Mouse (Mus musculus) liver, adult (tissue): Measurements from ENCODE around the gene Fnbp4.

ENCODE experiments used
- GATA4 ChIP-seq: IDR thresholded peaks from 2 replicates; pipeline ENCODE4 v1.6.1; 2014; ENCODE audit warnings: mild to moderate bottlenecking, low read length; ENCODE audit not compliant: insufficient replicate concordance

Gene Fnbp4

DNA sequence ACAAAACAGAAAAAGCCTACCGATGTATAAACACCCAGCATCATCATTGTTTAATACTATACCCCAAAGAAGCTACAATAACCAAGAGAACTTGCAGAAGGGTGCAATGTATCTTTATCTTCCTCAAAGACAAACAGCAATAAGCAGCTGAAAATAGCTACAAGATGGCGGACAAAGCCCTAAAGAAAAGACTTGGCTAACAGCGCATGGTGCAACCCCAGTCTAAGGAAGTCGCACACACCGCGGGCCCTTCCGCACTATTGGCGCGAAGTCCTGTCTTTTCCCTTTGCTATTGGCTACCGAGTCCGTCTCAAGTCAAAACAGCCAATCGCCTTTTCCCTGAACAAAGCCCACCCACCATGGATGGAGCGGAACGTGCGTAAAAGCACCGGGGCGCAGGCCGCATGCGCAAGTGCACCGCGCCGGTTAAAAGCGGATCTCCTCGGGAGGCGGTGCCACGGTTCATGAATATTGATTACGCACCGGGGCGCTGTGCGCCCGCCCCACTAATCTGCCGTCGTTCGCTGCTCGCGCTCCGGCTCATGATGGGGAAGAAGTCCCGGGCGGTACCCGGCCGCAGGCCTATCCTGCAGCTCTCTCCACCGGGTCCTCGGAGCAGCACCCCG lies at the start of gene Fnbp4:
Gene Fnbp4, plus strand, starts transcription at position 318 of the 626 bp plus-strand sequence.
- TF ChIP-seq GATA4, result peak; percentile 33; the same call in 1 of the 2 replicates

- TF ChIP-seq GATA4, result no peak
These were observed 44.2 kb upstream of the Fnbp4 start for GRCm38 (mm10) chr2:90700943-90701342.

GRCm38 (mm10) chr2:90708548-90708947 lies 36.6 kb upstream of the Fnbp4 start:
- no peak for TF ChIP-seq GATA4

- no peak for TF ChIP-seq GATA4
These were observed 29.5 kb upstream of the Fnbp4 start for GRCm38 (mm10) chr2:90715555-90716092.

GRCm38 (mm10) chr2:90717366-90717765 lies 27.8 kb upstream of the Fnbp4 start:
- no peak for TF ChIP-seq GATA4

DNA sequence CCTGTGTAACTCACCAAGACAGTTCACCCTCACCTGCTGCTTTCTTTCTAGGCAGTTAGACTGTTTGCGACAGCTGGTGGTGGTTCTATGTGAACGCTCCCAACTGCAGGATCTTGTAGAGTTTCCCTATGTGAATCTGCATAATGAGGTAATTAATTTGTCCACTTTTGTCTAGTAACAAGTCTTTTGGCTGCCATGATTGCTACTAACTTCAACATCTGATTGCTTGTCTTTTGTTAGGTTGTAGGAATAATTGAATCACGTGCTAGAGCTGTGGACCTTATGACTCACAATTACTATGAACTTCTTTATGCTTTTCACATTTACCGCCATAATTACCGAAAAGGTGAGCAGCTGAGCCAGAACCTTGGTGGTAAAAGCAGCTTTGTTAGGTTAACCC lies 27.2 kb upstream of the Fnbp4 start:
- no peak for TF ChIP-seq GATA4

DNA sequence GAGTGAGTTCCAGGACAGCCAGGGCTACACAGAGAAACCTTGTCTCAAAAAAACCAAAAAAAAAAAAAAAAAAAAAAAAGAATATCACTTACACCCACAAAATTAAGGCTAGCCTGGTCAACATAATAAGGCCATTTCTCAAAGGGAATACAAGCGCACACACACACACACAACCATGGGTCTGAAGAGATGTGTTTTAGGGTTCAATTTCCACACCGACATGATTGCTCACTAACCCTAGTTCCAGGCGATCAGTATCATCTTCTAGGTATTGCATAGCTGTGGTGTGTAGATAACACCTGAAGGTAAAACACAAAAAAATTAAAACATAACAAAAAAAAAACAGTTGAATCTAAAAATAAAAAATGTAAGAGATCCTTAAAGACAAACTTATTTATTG lies 18.4 kb upstream of the Fnbp4 start:
- no peak for TF ChIP-seq GATA4

DNA sequence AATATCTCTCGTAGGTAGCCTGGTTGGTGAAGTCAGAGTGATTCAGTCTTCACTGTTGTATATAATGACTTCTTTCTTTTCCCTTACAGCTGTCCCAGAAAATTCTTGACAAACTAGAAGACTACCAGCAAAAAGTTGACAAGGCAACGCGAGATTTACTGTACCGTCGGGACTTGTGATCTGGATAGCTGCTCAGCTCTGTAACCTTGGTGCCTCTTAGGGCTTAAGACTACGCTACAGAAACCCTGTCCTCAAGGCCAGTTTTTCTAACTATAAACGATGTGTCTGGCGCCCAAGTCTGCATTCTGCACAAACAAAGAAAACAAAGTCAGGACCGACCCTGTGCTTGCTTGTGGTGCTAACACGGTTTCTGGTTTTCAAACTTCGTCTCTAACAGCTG lies 9.8 kb upstream of the Fnbp4 start:
- TF ChIP-seq GATA4, result no peak

- TF ChIP-seq GATA4, result no peak
These were observed 6.4 kb upstream of the Fnbp4 start for GRCm38 (mm10) chr2:90738801-90739200.

- TF ChIP-seq GATA4, result no peak
These were observed 5.8 kb upstream of the Fnbp4 start for GRCm38 (mm10) chr2:90739327-90739726.

DNA sequence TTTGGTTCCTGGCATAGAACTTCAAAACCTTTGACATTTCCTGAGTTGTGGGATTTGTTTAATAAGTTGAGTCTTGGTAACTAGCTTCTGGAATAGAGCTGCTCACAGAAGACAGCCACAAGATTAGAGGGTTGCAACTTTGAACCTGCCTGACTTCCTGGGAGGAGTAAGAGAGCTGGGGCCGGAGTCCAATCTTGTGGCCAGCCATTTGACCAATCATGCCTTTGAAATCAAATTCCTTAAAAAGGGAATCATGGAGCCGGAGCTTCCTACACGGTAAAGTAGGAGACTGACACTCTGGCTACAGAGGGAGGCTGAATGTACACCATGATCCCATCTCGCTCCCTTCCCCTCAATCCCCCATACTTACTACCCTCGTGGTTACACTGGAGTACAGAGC lies 5.2 kb upstream of the Fnbp4 start:
- TF ChIP-seq GATA4, result no peak

- TF ChIP-seq GATA4, result no peak
These were observed 701 bp upstream of the Fnbp4 start for GRCm38 (mm10) chr2:90744285-90745052.

GRCm38 (mm10) chr2:90745740-90746537 lies 769 bp downstream of the Fnbp4 start:
- TF ChIP-seq GATA4, result no peak

GRCm38 (mm10) chr2:90746538-90746865 lies 1.3 kb downstream of the Fnbp4 start:
- no peak for TF ChIP-seq GATA4

- no peak for TF ChIP-seq GATA4
These were observed 2.0 kb downstream of the Fnbp4 start for GRCm38 (mm10) chr2:90747131-90747530.
